Mouse (Mus musculus) bone marrow macrophage, adult 2 months (primary cell): ENCODE measurements around the gene Adra2b.

ENCODE experiments used
- CTCF ChIP-seq: IDR thresholded peaks from 2 replicates; pipeline ENCODE4 v1.5.1; 2012; ENCODE audit warnings: low read depth, mild to moderate bottlenecking, low read length, moderate library complexity
- POLR2A ChIP-seq: IDR thresholded peaks from 2 replicates; pipeline ENCODE4 v1.6.1; 2012; ENCODE audit warnings: mild to moderate bottlenecking, low read depth, low read length, borderline replicate concordance

DNA sequence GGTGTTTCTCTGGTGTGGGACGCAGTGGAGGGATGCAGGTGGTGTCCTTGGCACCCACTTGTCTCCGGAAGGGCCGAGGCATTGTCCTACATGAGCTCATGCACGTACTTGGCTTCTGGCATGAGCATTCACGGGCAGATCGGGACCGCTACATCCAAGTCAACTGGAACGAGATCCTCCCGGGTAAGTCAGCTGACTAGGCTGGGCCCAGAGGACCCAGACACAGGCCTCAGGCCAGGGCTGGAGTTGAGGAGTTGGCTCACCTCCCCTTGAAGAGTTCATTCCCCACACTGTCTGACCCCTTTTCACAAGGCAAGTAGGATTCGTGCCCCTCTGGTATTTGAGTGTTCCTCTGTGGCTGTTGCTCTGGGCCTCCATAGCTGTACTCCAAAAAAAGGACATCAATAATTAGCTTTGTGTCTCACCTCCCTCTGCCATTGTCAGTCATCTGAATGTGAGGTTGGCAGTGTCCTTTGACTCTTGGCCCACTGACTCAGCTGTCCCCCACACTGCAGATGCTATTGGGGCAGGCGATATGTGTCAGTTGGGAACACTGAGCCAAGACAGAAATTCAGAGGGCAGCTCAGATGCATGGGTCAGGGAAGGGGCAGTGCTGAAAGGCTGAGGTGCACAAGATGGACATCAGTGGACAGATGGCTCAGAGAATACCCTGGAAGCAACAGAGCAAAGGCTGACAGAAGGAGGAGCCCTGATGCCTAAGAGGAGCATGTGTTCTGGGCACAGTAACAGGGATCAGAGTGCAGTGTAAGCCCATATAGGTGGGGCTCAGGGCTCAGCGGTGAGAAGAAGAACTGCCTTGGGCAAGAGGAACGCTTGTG, 15.6 kb upstream of the Adra2b start:
- TF ChIP-seq CTCF (no peak), POLR2A (no peak)
